Mouse (Mus musculus) bone marrow macrophage, adult 2 months (primary cell): Measurements from ENCODE around the gene Fam186a. TPM values are rescaled to one million over a fixed set of nuclear protein-coding genes. Genes with fewer than 3 reads are reported as not detected.
A peak's percentile ranks its signal among the peaks of the same experiment; 100 is the strongest.
"Not testable (repeated sequence)": the region's sequence is repeated elsewhere in the genome, so short reads cannot be mapped to it uniquely, and the experiment has no call there.

Experiments used
- H3K27ac ChIP-seq: 2 replicates; pipeline ENCODE4 v1.5.1; 2012; ENCODE audit warnings: low read depth, low read length; ENCODE audit not compliant: insufficient read depth
- H3K4me1 ChIP-seq: 2 replicates; pipeline ENCODE4 v1.6.1; 2012; ENCODE audit warnings: low read length; ENCODE audit not compliant: control insufficient read depth, insufficient read depth
- H3K4me3 ChIP-seq: 2 replicates; pipeline ENCODE4 v1.5.1; 2012; ENCODE audit warnings: mild to moderate bottlenecking, low read length, moderate library complexity; ENCODE audit not compliant: insufficient read depth
- CTCF ChIP-seq: IDR thresholded peaks from 2 replicates; pipeline ENCODE4 v1.5.1; 2012; ENCODE audit warnings: low read depth, mild to moderate bottlenecking, low read length, moderate library complexity
- POLR2A ChIP-seq: IDR thresholded peaks from 2 replicates; pipeline ENCODE4 v1.6.1; 2012; ENCODE audit warnings: mild to moderate bottlenecking, low read depth, low read length, borderline replicate concordance
- polyA plus RNA-seq: library from polyadenylated mRNA; stranded (reverse); fragments of >200 nt; gene quantifications from 2 replicates; pipeline ENCODE4 v1.2.4, GENCODE M21; 2012; ENCODE audit not compliant: missing spikeins, insufficient read depth, insufficient read length

The Fam186a gene
- polyA plus RNA-seq, 1 experiment: not detected

DNA sequence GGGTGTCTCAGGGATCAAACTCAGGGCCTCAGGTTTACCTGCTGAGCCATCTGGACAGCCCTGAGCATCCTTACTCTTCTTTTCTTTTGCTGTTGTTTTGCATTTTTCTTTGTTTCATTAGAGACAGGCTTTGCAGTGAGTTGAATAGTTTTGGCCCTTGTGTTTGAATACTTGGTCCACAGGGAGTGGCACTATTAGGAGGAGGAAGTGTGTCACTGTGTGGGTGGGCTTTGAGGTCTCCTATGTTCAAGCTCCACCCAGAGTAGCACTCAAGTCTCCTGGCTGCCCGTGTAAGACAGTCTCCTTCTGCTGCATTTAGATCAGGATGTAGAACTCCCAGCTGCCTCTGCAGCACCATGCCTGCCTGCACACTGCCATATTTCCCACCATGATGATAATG, 32.4 kb downstream of the Fam186a start:
- Histone ChIP-seq H3K4me3 (no peak overlapping the region), H3K4me1 (no peaks in the 10 kb centered on the region), H3K27ac (no peak overlapping the region)
- no peak for TF ChIP-seq POLR2A
- no peak for TF ChIP-seq CTCF

DNA sequence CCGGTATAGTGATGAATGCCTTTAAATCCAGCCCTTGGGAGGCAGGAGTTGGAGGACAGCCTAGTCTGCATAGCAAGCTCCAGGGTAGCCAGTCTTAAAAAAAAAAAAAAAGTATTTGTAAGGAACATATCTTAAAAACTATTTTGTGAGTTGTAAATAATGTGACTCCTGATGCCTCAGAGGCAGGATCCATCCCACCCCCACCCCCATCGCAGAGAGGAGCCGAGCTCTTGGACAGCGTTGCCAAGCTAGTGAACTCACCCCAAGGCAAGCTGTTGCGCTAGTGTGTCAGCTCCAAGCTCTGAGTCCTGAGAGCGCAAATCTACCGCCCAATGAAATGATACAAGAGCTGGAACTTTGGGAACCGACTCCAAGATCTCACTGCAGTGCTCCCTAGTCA, 35.6 kb downstream of the Fam186a start:
- H3K4me1 ChIP-seq: no peaks in the 10 kb centered on the region
- TF ChIP-seq CTCF: no peak
- TF ChIP-seq POLR2A: no peak
- H3K27ac ChIP-seq: no peak overlapping the region
- no peak overlapping the region for H3K4me3 ChIP-seq

DNA sequence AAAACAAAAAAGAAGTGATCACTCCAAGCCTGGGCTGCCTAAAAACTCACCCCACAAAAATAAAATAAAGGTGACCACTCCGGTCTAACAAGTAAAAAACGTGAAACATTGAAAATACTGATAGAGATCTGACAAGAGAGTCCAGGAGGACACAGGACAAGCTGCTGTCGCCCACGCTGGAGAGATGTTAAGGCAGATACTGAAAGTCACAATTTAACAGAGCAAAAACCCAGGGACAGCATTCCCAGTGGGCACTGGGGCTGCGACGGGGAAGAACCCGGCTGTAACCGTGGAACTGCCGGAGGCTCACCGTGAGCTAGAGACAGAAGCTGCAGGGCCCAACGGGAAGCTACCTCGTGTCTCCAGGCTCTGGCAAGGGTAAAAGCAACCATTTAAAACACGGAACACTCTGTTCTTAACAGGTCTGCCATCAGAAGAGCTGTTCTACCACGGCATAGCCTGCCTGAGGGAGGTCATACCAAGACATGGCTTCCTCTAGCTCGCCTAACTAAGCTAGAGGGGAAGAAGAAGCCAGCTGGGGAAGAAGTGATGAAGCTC, 47.2 kb downstream of the Fam186a start:
- H3K4me3 ChIP-seq: no peak overlapping the region
- H3K4me1 ChIP-seq: peaks cover 2% of the 10 kb centered on the region; the same call in 1 of the 2 replicates
- TF ChIP-seq POLR2A (no peak), CTCF (no peak)
- no peak overlapping the region for H3K27ac ChIP-seq

DNA sequence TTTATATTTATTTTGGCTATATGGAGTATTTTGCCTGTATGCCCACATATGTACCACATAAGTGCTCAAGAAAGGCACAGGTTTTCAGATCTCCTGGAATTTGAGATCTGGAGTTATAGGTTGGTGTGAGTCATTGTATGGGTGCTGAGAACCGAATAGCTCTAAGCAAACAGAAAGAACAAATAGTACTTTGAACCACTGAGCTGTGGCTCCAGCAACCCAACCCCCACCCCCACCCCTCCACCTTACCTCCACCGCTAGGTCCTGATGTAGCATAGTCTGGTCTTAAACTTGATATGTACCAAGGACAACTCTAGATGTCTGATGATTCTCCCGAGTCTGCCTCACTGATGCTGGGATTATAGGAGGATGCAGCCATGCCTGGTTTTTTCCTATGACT, 49.6 kb downstream of the Fam186a start:
- peaks cover 2% of the 10 kb centered on the region; the same call in 1 of the 2 replicates for H3K4me1 ChIP-seq
- no peak for TF ChIP-seq POLR2A
- TF ChIP-seq CTCF: no peak
- H3K27ac ChIP-seq: no peak overlapping the region
- no peak overlapping the region for H3K4me3 ChIP-seq

DNA sequence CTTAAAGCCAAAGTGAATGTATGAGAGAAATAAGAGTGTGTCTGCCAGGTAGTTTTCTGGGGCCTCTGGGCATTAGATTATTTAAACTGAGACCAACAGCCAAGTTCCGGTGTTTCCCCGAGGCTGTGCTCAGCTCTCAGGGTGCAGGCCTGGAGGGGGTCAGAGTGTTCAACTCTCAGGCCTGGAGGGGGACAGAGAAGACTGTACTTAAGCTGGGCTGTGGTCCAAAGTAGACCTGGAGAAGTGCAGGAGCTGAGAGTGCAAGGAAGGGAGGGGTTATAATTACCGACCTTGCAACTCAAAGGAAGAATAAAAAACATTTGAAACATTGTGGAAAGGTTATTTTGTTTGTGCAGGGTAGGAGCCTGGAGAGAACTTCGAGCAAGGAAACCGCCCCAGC, 52.2 kb downstream of the Fam186a start:
- Histone ChIP-seq H3K4me3 (no peak overlapping the region), H3K27ac (no peak overlapping the region), H3K4me1 (peaks cover 2% of the 10 kb centered on the region; the same call in 1 of the 2 replicates)
- no peak for TF ChIP-seq POLR2A
- TF ChIP-seq CTCF: no peak; the same call in 1 of the 2 replicates

DNA sequence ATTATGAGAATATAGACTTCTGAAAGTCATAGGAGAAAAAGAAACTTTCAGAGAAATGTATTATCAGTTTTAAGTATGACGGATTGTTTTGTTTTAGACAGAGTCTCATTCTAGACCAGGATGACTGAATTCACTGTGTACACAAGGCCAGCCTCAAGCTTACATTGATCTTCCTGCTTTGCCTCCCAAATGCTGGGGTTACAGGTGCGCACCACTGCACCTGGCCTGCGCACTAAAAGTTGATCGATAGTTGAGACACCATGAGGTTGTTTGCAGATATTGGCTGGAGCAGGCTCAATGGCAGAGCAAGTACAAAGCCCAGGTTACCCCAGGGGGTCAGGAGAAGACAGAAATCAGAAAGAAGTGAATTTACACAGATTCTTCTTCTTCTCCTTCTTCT, 55.1 kb downstream of the Fam186a start:
- H3K4me1 ChIP-seq: peaks cover 17% of the 10 kb centered on the region
- H3K27ac ChIP-seq: no peak overlapping the region
- no peak overlapping the region for H3K4me3 ChIP-seq
- TF ChIP-seq POLR2A (no peak), CTCF (no peak)

DNA sequence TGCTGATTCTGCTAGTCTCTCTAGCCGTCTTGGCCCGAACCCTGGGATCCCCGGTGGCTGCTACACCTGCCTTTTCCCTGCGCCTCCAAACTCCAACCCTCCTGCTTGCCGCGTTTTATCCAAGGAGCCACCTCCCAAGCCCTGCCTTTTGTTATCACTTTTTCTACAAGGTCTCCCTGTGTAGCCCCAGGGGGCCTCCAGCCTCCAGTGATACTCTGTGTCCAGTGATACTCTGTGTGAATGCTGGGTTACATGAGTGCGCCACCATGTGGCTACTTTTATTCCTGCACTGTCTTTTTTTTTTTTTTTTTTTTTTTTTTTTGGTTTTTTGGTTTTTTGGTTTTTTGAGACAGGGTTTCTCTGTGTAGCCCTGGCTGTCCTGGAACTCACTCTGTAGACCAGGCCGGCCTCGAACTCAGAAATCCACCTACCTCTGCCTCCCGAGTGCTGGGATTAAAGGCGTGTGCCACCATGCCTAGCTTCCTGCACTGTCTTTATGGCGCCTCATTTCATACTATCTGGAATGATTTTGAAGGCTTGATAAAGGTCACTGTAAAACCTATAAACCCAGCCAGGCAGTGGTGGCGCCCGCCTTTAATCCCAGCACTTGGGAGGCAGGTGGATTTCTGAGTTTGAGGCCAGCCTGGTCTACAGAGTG, 57.4 kb downstream of the Fam186a start:
- peak; percentile 59 for TF ChIP-seq CTCF
- H3K4me1 ChIP-seq: peaks cover 28% of the 10 kb centered on the region
- H3K4me3 ChIP-seq, H3K27ac ChIP-seq: not testable (repeated sequence)

DNA sequence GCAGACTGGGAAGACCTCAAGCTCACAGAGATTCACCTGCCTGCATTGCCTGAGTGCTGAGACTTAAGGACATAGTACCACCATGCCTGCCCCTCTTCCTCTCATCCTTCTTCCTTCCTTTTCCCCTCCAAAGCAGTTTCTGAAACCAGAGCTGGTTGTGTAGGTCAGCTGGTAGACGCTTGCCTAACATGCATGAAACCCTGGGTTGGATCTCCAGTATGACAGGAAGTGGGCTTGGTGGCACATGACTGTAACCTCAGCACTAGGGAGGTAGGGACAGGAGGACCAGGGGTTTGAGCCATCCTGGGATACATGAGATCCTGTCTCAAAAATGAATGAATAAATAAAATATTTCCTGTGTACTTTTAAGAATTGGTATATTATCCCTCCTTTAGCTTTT, 59.3 kb downstream of the Fam186a start:
- H3K27ac ChIP-seq: peak overlapping the region; percentile 55
- H3K4me3 ChIP-seq: no peak overlapping the region
- H3K4me1 ChIP-seq: peaks cover 29% of the 10 kb centered on the region
- TF ChIP-seq POLR2A: no peak
- TF ChIP-seq CTCF: no peak

DNA sequence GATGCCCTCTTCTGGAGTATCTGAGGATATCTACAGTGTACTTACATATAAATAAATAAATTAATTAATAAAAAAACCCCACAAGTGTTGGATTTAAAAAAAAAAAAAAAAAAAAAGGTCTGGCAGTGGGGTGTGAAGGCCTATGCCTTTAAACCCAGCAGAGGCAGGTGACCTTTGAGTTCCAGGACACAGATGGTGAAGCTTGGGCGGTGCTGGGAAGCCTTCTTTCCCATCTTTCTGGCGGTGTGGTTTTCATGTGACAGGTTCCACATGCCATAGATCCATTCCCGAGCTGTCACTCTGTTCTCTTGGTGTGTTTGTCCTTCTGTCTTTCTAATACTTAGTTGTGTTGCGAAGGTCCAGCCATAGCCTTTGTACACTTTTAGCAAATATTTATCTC, 59.8 kb downstream of the Fam186a start:
- peak overlapping the region; percentile 55 for H3K27ac ChIP-seq
- H3K4me1 ChIP-seq: peaks cover 29% of the 10 kb centered on the region
- no peak for TF ChIP-seq CTCF
- TF ChIP-seq POLR2A: no peak
- no peak overlapping the region for H3K4me3 ChIP-seq

DNA sequence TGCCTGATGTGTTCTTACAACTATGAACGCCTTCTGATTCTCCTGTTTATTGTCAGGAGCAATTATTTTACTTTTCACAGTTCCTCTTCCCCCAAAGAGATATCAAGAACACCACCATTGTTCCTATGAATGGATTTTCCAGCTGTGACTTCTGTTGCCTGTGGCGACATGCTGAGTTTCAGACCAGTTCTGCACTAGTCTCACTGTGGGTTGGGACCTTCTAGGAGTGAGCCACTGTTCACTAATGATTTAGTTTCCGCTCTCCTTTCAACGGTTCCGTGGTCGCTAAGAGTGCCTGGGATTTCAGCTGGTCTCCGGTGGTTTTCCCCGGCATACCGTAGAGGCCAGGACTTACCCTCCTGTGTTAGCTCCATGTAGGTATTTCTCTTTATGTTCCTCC, 62.0 kb downstream of the Fam186a start:
- peak overlapping the region; percentile 42 for H3K27ac ChIP-seq
- H3K4me1 ChIP-seq: peaks cover 29% of the 10 kb centered on the region
- H3K4me3 ChIP-seq: no peak overlapping the region
- TF ChIP-seq CTCF: no peak
- TF ChIP-seq POLR2A: no peak
